Mouse (Mus musculus): Measurements from ENCODE around the gene Fhod1.

GRCm38 (mm10) chr8:105349096-105349771 lies 1.5 kb upstream of the Fhod1 start:
- TF ChIP-seq TAL1 (conservative IDR thresholded peaks at IDR 0.05; ENCODE audit: low read depth, low read length): no peak
- TF ChIP-seq GATA1 (IDR thresholded peaks at IDR 0.05; ENCODE audit: borderline replicate concordance, low read length): no peak
- TF ChIP-seq CTCF (IDR thresholded peaks at IDR 0.05; ENCODE audit: low read depth, low read length): no peak

All from G1E (cell line).